Mouse (Mus musculus) induced T-regulatory cell, adult 2 months (primary cell): ENCODE measurements around the gene Zfp709.
"Not testable (repeated sequence)": the region's sequence is repeated elsewhere in the genome, so short reads cannot be mapped to it uniquely, and the experiment has no call there.

Experiments
- DNase-seq: peaks from one replicate; pipeline ENCODE4 v3.0.0-alpha.2; 2012; ENCODE audit warnings: low read depth

Gene Zfp709

DNA sequence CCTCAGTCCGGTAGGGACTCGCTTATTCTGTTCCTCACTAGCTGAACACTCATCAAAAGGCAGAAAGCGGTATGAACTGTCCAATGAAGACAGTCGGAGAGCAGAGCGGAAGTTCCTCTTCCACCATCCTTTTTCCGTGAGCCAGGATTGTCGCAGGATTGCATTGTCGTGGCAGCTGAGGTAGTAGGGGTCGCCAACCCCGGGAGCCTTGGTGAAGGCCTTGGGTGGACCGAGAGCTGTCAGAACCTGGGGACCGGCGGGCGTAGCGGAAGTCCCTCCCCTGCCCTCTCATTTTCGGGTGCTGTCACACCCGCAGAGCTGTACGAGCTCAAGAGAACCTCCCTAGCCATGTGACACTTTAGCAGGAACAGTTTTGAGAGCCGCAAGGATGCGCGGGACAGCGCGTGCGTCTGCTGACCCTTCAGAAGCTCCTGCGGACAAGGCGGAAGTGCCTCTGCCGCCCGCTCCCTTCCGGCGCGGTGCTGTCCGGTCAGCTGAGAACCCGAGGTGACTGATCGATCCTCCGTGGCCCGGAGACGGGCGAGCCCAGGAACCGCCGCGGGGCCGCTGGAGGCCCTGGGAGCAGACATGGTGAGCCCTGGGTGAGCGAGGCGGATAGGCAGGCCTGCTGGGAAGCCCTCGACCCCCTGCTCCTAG lies at the start of gene Zfp709:
Gene Zfp709, plus strand, starts transcription at position 402 of the 657 bp plus-strand sequence.
- DNase-seq = peak; percentile 82

DNA sequence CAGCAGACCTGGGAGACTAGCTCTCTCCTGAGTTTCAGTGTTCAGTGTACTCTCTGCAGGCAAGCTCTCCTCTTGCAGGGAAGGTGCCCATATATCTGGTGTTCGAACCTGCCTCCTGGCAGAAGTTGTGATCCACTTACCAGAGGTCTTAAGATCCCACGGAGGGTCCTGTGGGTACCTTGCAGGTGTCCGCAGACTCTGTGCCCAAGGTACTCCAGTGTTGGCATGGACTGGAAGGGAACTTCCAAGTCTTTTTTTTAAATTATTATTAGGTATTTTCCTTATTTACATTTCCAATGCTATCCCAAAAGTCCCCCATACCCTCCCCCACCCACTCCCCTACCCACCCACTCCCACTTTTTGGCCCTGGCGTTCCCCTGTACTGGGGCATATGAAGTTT lies 43.6 kb upstream of the Zfp709 start:
- not testable (repeated sequence) for DNase-seq

DNA sequence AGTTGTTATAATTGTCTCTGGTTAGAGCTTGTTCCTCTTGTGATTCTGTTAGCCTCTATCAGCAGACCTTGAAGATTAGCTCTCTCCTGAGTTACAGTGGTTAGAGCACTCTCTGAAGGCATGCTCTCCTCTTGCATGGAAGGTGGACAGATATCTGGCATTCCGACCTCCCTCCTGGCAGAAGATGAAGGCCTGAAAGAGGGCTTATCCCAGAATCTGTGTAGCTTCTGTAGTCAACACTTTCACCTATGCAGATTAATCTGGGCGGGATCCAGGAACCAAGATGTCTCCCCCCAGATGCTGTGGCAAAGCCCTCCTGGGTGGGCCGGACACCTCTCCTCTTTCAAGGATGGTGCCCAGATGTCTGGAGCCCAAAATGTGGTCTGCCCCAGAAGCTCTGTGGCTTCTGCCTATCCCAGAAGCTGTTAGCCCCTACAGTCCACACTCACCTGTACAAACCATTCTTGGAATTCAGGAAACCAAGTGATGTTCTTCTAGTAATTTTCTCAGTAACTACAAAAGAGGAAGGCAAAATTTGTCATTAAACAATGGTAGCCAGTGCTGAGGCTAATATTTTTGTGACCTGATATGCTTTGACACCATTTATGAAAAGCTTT lies 40.5 kb upstream of the Zfp709 start:
- DNase-seq = not testable (repeated sequence)

DNA sequence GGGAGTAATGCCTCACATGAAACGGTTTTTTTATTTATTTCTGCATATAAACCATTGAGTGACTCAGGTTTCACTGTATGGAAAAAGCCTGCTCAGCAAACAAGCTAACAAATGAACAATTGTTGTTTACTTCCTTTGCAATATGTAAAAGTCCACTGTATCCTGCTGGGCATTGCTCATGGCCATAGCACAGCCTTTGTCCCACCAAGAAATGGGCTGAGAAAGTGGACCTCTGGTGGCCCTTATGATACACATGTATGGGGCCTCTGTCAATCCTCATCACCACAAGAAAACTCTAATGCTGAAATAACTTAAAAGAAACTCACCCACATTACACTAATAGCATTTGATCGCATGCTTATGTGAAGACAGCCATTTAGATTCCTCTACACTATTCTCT lies 39.3 kb upstream of the Zfp709 start:
- not testable (repeated sequence) for DNase-seq

DNA sequence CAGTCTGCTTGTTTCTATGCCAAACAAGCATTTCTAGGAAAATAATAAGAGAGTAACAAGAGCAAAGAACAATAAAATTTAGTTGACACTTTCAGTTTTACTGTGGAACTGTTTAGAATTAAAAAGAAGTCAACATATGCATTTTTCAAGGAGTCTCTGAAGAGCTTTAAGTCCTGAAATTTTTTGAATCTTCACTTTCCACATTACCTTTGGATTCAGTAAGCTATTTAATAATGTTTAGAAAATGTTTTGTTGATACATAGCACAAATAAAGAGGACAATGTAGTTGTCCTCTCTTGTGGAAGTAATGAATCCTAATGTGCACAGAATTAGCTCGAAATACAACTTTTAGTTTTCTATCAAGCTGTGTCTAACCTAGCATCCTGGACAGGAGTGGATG lies 37.4 kb upstream of the Zfp709 start:
- DNase-seq = not testable (repeated sequence)

DNA sequence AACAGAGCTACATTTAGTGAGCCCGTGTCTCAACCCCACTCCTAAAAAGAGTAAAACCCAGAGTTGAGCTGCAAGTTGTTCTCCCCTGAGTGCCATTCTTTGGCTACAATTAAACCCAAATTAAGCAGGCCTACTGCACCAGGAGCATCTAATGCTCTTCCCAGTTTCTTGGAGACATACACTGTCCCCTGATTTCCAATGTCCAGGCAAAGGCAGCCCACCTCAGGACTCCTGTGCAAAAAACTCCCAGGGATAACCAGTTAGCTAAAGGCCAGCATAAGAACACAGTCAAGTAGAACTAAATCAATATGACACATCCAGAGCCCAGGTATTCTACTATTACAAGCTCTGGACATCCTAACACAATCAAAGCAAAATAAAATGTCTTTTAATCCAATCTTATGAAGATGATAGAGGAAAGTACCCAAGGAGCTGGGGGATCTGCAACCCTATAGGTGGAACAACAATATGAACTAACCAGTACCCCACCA lies 35.8 kb upstream of the Zfp709 start:
- not testable (repeated sequence) for DNase-seq

DNA sequence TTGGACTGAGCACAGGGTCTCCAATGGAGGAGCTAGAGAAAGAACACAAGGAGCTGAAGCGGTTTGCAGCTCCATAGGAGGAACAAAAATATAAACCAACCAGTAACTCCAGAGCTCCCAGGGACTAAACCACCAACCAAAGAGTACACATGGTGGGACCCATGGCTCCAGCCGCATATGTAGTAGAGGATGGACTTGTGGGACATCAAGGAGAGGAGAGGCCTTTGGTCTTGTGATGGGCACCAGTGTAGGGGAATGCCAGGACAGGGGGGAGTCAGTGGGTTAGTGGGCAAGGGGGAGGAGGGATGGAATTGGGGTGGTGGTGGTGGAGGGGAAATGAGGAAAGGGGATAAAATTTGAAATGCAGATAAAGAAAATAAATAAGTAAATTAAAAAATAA lies 35.1 kb upstream of the Zfp709 start:
- DNase-seq = not testable (repeated sequence)

DNA sequence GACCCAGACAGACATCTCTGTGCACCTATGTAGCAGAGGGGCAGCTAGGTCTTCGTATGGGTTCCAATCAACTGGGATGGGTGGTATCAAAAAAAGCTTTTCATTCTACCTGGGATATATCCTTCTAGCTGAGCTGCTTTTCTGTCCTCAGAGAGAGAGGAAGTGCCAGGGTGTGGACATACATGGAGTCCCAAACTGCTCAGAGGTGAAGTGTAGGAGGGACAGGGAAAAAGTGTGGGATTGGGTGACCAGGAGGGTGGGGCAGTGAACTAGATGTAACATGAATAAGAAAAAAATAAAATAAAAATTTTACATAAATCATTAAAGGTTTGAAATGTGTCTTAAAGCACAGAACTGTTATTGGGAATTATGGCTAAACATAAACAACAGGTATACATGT lies 30.8 kb upstream of the Zfp709 start:
- DNase-seq = not testable (repeated sequence)

DNA sequence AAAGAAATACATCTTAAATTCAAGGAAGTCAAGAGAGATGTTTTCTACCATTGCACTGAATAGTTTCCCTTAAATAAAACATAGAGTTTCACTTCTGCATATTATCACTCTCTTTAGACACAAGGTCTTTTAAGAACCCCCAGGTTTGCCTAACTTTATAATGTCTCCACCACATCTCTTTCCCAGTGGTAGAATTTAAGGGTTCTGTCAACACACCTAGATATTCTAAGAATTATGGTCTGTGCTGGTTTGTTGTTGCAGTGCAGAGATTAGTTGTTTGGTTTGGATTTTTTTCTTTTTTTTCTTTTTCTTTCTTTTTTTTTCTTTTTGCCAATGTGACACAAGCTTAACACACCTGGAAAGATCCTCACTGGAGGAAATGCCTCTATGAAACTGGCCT lies 28.5 kb upstream of the Zfp709 start:
- not testable (repeated sequence) for DNase-seq

DNA sequence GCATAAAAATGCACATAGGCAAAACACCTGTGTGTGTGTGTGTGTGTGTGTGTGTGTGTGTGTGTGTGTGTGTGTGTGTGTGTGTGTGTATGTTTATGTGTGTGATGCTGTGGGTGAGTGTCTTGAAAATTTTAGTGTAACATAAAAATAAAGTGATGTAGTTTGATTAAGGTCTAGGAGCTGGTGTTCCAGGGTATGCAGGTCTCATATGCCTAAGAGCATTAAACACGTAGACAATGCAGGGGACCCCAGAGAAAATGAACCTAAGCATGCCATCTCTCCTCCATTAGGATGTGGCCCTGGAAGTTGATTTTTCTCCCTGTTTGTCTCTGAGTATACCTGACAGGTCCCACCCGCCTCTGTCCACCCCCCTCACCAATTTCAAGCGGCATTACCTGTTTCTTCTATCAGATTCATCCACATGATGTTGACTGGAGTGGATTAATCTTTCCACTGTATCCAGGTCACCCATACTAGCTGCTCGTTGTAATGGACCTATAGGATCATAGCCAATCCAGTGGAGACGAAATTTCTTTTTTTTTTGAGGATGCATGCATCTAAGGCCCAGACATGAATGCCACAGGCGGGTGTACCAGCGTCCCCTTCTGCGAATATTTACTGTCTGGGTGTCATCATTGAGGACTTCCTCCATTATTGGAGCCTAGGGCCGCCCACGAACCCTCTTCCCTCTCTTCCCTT lies 25.0 kb upstream of the Zfp709 start:
- DNase-seq = not testable (repeated sequence)

DNA sequence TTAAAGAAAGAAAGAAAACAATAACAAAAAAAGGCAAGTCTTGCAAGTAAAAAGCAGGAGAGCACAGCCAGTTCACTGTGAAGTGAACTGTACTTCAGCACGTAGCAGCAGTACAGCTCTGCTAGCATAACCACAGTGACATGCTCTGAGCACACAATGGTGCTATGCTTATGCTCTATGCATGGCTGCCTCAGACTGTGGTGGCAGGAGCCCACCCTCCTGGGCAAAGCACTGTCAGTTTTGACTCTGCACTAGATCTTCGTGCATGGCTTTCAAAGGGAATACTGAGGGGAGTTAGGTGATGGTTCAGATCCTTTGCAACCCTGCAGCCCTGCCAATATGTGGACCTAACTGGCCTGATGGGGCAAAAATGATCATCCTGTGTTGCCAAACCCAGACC lies 24.5 kb upstream of the Zfp709 start:
- not testable (repeated sequence) for DNase-seq

DNA sequence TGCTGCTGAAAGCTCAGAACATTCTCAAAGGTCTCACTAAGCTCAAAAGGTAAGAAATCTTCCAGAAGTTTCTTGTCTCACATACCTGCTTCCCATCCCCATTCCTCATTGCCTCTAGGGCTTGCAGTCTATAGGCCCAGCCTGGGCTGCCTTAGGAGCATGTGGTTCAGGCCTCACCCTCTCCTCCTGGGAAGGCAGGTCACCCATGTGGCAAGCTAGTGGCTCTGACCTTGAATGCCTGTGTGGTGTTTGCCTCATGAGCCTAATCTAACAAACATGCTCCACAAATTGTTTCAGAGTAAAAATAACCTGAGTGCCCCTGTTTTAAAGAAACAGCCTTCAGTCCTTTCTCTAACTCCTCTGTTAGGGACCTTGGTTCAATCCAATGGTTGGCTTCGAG lies 20.3 kb upstream of the Zfp709 start:
- DNase-seq = not testable (repeated sequence)

DNA sequence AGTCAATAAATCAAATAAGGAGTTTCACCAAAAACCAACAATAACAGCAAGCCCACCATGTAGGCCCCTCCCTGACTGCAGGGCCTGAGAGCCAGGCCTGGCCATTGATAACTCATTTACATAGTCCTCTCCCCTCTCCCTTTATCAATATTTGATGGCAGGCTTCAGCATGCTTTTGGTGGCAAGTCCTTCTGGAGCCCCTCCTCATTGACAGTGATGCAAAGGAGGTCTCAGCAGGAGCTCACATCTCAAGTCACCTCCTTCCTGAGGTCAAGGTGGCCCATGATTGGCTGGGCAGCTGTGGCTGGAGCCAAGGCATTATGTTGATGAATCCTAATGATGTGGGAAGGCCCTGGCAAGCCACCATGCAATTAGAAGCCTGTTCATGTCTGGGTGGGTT lies 19.8 kb upstream of the Zfp709 start:
- not testable (repeated sequence) for DNase-seq

DNA sequence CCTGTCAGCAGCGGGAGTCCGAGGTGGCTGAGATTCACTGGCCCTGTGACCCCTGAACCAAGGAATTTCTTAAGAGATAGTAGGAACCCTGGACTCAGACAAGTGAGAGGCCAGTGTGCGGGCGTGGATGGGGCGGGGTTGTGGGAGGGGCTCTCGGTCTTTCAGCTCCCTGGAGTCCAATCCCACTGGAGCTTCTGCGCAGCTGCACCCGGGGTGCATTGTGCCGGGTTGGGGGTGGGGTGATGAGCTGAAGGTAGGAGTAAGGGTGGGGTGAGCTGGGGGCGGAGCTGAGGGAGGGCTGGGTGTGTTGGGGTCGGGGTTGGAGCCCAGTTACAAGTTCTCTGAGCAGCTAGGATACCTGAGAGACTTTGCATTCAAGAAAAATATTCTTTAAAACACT lies 18.8 kb downstream of the Zfp709 start:
- not testable (repeated sequence) for DNase-seq

DNA sequence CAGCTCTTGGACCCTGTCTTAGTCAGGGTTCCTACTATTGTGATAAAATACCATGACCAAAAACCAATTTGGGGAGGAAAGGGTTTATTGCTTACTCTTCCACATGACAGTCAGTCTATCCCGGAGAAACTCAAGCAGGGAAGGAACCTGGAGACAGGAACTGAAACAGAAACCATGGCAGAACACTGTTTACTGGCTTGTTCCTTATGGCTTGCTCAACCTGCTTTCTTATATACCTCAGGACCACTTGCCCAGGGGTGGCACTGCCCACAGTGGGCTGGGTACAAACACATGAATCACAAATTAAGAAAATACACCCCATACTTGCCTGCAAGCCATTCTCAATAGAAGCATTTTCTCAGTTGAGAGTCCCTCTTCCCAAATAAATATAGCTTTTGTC lies 21.3 kb downstream of the Zfp709 start:
- not testable (repeated sequence) for DNase-seq

DNA sequence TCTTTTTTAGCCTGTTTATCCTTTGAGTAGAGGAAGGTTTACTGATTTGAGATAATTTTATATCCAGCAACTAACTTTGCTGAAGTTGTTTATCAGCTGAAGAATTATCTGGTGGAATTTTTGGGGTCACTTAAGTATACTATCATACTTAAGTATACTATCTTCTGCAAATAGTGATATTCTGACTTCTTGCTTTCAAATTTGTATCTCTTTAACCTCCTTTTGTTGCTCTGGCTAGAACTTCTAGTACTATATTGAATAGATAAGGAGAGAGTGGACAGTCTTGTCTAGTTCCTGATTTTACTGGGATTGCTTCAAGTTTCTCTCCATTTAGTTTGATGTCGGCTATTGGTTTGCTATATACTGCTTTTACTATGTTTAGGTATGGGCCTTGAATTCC lies 25.0 kb downstream of the Zfp709 start:
- no peak for DNase-seq

DNA sequence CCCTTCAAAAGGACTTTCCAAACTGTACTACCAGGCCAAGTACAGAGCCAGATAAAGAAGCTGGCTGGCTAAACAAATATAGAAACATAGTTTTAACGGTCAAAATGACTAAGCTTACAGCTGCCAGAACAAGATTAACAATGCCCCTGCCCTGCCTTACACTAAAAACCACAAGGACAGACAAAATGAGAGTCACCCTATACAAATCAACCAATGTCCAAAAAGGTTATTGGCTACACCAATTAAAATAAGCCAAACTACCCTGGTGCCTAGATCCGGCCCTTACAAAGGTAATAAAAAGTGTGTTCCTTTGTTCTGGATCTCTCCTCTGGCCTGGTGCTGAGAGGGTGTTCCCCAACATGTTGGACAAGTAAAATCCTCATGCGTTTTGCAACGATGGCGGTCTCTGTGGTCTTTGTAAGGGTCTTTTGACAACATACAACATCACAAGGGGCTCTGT lies 26.0 kb downstream of the Zfp709 start:
- no peak for DNase-seq

DNA sequence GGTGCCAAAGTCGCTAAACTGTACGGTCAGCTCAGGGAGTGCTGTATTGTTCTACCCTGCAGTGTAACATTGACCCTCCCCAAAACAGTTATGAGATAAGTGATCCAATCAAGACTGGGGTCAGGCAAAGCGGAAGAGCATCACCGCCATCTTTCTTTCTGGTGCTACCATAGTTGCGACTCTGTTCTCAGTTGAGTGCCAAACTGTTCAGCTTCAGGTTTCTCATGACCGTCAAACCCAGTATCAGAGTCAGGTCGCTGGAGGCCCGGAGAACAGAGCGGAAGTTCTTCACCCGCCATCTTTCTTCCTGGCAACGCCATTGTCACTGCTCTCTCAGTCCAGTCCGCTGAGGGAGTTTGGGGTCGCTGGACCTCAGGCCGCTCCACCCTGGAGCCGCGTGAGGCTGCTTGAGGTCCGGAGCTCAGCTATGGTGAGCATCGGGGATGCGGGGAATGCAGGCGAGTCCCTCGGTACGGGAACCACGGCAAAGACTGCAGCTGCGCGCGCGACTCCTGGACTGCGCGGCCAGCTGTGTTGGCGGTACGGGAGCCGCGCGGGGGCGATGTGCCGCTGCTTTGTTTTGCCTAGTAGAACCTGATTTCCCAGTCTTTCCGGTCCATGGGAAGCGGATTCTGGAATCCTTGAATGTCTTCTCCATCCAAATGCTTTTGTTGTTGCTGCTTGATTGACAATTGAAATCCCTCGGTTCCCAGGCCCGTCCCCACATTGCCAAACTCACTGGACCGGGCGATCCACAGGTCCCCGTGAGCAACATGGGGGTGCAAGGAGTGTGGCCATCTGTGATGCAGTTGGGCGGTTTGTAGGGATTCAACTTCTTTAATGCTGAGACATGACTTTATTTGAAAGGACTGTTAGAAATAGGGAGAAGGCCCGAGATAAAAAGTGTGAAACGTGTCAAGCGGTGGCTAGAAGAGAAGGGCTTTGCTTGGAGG lies 26.8 kb downstream of the Zfp709 start, which contains the start of the genes Zfp882 and Zfp617:
Gene Zfp882, plus strand, starts transcription at position 300 of the 953 bp plus-strand sequence.
Gene Zfp617, plus strand, starts transcription at position 327 of the 953 bp plus-strand sequence.
- peak; percentile 89 for DNase-seq

DNA sequence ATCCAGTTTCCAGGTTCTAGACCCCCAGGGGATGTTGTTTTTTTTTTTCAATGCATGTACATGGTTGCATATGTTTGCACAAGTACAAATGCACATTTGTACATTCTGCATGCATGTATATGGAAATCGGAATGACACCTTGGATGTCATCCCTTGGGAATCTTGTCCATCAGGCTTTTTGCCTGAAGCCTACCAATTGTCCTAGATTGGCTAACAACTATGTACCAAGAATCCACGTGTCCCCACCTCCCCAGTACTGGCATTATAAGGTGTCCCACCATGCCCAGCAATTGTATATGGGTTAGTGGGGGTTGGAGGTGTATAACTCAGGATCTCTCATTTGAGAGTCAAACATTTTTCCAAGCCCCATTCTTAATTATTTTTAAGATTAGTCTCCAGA lies 30.5 kb downstream of the Zfp709 start:
- DNase-seq = no peak

DNA sequence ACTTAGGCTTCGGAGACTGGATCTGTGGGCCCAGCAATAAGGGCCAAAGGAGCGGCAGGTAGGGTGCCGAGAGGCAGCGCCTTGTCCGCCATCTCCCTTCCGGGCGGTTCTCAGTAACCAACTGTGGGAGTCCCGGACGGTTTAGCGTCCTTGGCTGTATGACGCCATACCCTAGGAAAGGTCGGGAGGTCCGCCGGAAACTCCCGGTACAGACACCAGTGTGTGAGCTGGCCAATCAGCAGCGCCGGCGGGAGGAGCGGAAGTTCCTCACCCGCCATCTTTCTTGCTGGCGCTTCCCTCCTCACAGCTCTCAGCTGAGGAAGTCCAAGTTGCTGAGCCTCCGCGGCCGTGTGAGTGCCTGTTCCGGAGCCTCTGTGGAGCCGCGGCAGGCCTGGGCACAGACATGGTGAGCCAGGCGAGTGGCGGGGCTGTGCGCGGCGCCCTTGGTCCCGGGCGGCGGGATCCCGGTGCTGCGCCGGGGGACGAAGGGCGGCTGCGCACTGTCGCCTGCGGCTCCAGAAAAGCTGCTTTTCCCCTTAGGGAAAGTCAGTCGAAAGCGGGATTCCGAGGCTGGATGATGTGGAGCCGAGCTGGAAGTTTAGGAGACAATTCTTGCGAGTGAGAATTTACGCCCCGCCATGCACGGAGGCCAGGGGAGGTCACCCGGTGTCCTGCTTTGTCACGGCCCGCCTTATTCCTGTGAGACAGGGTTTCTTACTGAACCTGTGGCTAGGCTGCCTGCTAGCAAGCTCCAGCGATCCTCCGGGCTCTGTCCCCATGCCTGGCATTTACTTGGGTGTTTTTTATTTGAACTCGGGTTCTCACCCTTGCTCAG lies 41.0 kb downstream of the Zfp709 start:
- peak; percentile 96 for DNase-seq

DNA sequence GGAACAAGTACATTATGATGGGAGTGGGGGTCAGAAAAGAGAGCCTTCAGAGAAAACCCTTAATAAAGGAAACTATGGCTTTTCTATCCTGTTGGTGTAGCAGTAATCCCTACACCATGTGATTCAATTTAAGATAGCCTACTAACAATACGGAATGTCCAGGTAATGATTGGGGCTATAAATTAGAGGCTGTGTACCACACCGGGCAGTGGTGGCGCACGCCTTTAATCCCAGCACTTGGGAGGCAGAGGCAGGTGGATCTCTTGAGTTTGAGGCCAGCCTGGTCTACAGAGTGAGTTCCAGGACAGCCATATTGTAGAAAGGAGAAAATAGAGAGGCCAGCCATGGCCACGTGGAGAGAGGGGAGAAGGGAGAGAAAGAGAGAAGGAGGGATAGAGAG lies 44.0 kb downstream of the Zfp709 start:
- no peak for DNase-seq
